Mouse (Mus musculus) lung, postnatal 36 days (tissue): ENCODE data around the gene A930017K11Rik.

Source experiments
- DNase-seq: peaks from one replicate; pipeline ENCODE4 v3.0.0; 2022; ENCODE audit warnings: mixed read lengths

A930017K11Rik gene

GRCm38 (mm10) chr17:25958771-25959494 is 6.6 kb upstream of the A930017K11Rik start:
- no peak for DNase-seq

GRCm38 (mm10) chr17:25957586-25958051 is 5.3 kb upstream of the A930017K11Rik start:
- no peak for DNase-seq

- DNase-seq = no peak
These were observed 4.3 kb upstream of the A930017K11Rik start for GRCm38 (mm10) chr17:25956631-25957030.

- no peak for DNase-seq
These were observed 3.8 kb upstream of the A930017K11Rik start for GRCm38 (mm10) chr17:25956201-25956600.

- DNase-seq = no peak
These were observed 3.4 kb upstream of the A930017K11Rik start for GRCm38 (mm10) chr17:25955736-25956135.

GRCm38 (mm10) chr17:25954671-25955070 is 2.3 kb upstream of the A930017K11Rik start:
- no peak for DNase-seq

- no peak for DNase-seq
These were observed 796 bp upstream of the A930017K11Rik start for GRCm38 (mm10) chr17:25953161-25953560.

- no peak for DNase-seq
These were observed 1.1 kb downstream of the A930017K11Rik start for GRCm38 (mm10) chr17:25951225-25951802.

- no peak for DNase-seq
These were observed 1.7 kb downstream of the A930017K11Rik start for GRCm38 (mm10) chr17:25950706-25951105.

- DNase-seq = no peak
These were observed 2.4 kb downstream of the A930017K11Rik start for GRCm38 (mm10) chr17:25949981-25950380.

- no peak for DNase-seq
These were observed 4.3 kb downstream of the A930017K11Rik start for GRCm38 (mm10) chr17:25948051-25948450.

GRCm38 (mm10) chr17:25947576-25947975 is 4.8 kb downstream of the A930017K11Rik start:
- DNase-seq = no peak

GRCm38 (mm10) chr17:25946891-25947290 is 5.5 kb downstream of the A930017K11Rik start:
- DNase-seq = no peak

GRCm38 (mm10) chr17:25946349-25946748 is 6.0 kb downstream of the A930017K11Rik start:
- no peak for DNase-seq

GRCm38 (mm10) chr17:25945517-25946155 is 6.7 kb downstream of the A930017K11Rik start:
- no peak for DNase-seq

GRCm38 (mm10) chr17:25944366-25945163 is 7.8 kb downstream of the A930017K11Rik start, which contains the start of the genes Pigq and Nhlrc4:
Gene Pigq (minus strand): TSS chr17:25944936.
Gene Nhlrc4 (minus strand): TSS chr17:25944961.
- no peak for DNase-seq

GRCm38 (mm10) chr17:25943769-25944168 is 8.6 kb downstream of the A930017K11Rik start:
- no peak for DNase-seq

GRCm38 (mm10) chr17:25943221-25943620 is 9.1 kb downstream of the A930017K11Rik start:
- DNase-seq = no peak

GRCm38 (mm10) chr17:25942597-25943151 is 9.7 kb downstream of the A930017K11Rik start:
- DNase-seq = no peak

GRCm38 (mm10) chr17:25941511-25942241 is 10.7 kb downstream of the A930017K11Rik start:
- DNase-seq = peak; percentile 74

GRCm38 (mm10) chr17:25934526-25934925 is 17.8 kb downstream of the A930017K11Rik start:
- no peak for DNase-seq

- DNase-seq = no peak
These were observed 27.0 kb downstream of the A930017K11Rik start for GRCm38 (mm10) chr17:25925348-25925747.
